Mouse (Mus musculus) embryonic facial prominence, embryonic 12.5 days (tissue): Measurements from ENCODE around the gene Hoxc12. TPM values are rescaled to one million over a fixed set of nuclear protein-coding genes. Genes with fewer than 3 reads are reported as not detected.

Experiments
- ATAC-seq: fragments of 200-750 bp; cut with Nextera tagmentation; 2 replicates; pipeline ENCODE4 v1.8.0; 2017; ENCODE audit not compliant: insufficient number of reproducible peaks, insufficient read depth, low FRiP score, low TSS enrichment
- H3K27ac ChIP-seq: fragments of 300-500 bp; sonication (generic); 2 replicates; pipeline ENCODE4 v1.5.1; 2016; ENCODE audit warnings: mild to moderate bottlenecking
- H3K27me3 ChIP-seq: fragments of 300-500 bp; sonication (generic); 2 replicates; pipeline ENCODE4 v1.6.1; 2016; ENCODE audit warnings: mild to moderate bottlenecking, moderate library complexity
- H3K36me3 ChIP-seq: fragments of 300-500 bp; sonication (generic); 2 replicates; pipeline ENCODE4 v1.6.1; 2016; ENCODE audit warnings: mild to moderate bottlenecking
- H3K4me1 ChIP-seq: fragments of 300-500 bp; sonication (generic); 2 replicates; pipeline ENCODE4 v1.6.1; 2016
- H3K4me2 ChIP-seq: fragments of 300-500 bp; sonication (generic); replicated peaks from 2 replicates; pipeline ENCODE4 v1.6.1; 2016; ENCODE audit warnings: mild to moderate bottlenecking, moderate library complexity
- H3K4me3 ChIP-seq: fragments of 300-500 bp; sonication (generic); 2 replicates; pipeline ENCODE4 v1.5.1; 2016; ENCODE audit warnings: mild to moderate bottlenecking
- H3K9ac ChIP-seq: fragments of 300-500 bp; sonication (generic); 2 replicates; pipeline ENCODE4 v1.6.1; 2016; ENCODE audit warnings: mild to moderate bottlenecking, moderate library complexity
- H3K9me3 ChIP-seq: fragments of 300-500 bp; sonication (generic); 2 replicates; pipeline ENCODE4 v1.6.1; 2016; ENCODE audit warnings: mild to moderate bottlenecking, moderate library complexity
- WGBS: fragments of 180-500 bp; shearing (Covaris S2); methylation state at CpG from one replicate; pipeline ENCODE4 v1.1.7; 2016; 5-methylcytosine and 5-hydroxymethylcytosine counted together
- polyA plus RNA-seq: library from polyadenylated mRNA; unstranded; fragments of >200 nt; fragmentation: Nextera tagmentation; extraction: Ambion mirVana; gene quantifications from 2 replicates; pipeline ENCODE4 v1.2.1, GENCODE M21; 2016

Gene Hoxc12
- polyA plus RNA-seq, 1 experiment from 2014 or later = not detected

- H3K27ac ChIP-seq = no peak within 1 kb of the TSS
- H3K4me2 ChIP-seq = peak within 1 kb of the TSS; percentile 21
- no peak within 1 kb of the TSS for H3K9ac ChIP-seq
- no peaks in the 10 kb centered on the region for H3K36me3 ChIP-seq
- no peak; the same call in 1 of the 2 replicates for ATAC-seq
- H3K9me3 ChIP-seq = no peaks in the 10 kb centered on the region
- 0 out of 2 replicates have a peak, but pooled peaks cover 4% of the 10 kb centered on the region for H3K4me1 ChIP-seq
- H3K4me3 ChIP-seq = no peak within 1 kb of the TSS
- 1% methylated on average over 12 of the region's 12 CpGs for WGBS
- peaks cover 96% of the 10 kb centered on the region for H3K27me3 ChIP-seq
These were observed 30.7 kb downstream of the Hoxc12 start, which contains the start of gene Hoxc5 for GRCm38 (mm10) chr15:102967312-102967510. Gene Hoxc5 (plus strand): TSS chr15:102967443.

GRCm38 (mm10) chr15:102967511-102968397 lies 31.2 kb downstream of the Hoxc12 start:
- 4% methylated on average over 34 of the region's 34 CpGs for WGBS
- H3K4me3 ChIP-seq = no peak overlapping the region
- H3K27ac ChIP-seq = no peak overlapping the region
- H3K4me1 ChIP-seq = 0 out of 2 replicates have a peak, but pooled peaks cover 4% of the 10 kb centered on the region
- H3K4me2 ChIP-seq = no peak overlapping the region
- H3K27me3 ChIP-seq = peaks cover 96% of the 10 kb centered on the region
- H3K9me3 ChIP-seq = no peaks in the 10 kb centered on the region
- no peaks in the 10 kb centered on the region for H3K36me3 ChIP-seq
- no peak for ATAC-seq
- H3K9ac ChIP-seq = no peak overlapping the region

GRCm38 (mm10) chr15:102969296-102969695 lies 32.7 kb downstream of the Hoxc12 start:
- H3K27ac ChIP-seq = no peak overlapping the region
- H3K4me2 ChIP-seq = no peak overlapping the region
- no peaks in the 10 kb centered on the region for H3K36me3 ChIP-seq
- 37% methylated on average over 1 of the region's 1 CpGs for WGBS
- no peaks in the 10 kb centered on the region for H3K9me3 ChIP-seq
- 0 out of 2 replicates have a peak, but pooled peaks cover 4% of the 10 kb centered on the region for H3K4me1 ChIP-seq
- peaks cover 97% of the 10 kb centered on the region for H3K27me3 ChIP-seq
- ATAC-seq = no peak
- no peak overlapping the region for H3K9ac ChIP-seq
- H3K4me3 ChIP-seq = no peak overlapping the region

- H3K36me3 ChIP-seq = no peaks in the 10 kb centered on the region
- H3K4me2 ChIP-seq = no peak overlapping the region
- no peak overlapping the region for H3K4me3 ChIP-seq
- H3K4me1 ChIP-seq = 0 out of 2 replicates have a peak, but pooled peaks cover 4% of the 10 kb centered on the region
- WGBS = 1% methylated on average over 12 of the region's 12 CpGs
- no peak for ATAC-seq
- H3K9ac ChIP-seq = no peak overlapping the region
- H3K9me3 ChIP-seq = no peaks in the 10 kb centered on the region
- peaks cover 97% of the 10 kb centered on the region for H3K27me3 ChIP-seq
- no peak overlapping the region for H3K27ac ChIP-seq
These were observed 34.2 kb downstream of the Hoxc12 start for GRCm38 (mm10) chr15:102970740-102971139.

GRCm38 (mm10) chr15:102972254-102972653 lies 35.7 kb downstream of the Hoxc12 start:
- WGBS = under 1% methylated on average over 21 of the region's 21 CpGs
- Histone ChIP-seq H3K27ac (no peak overlapping the region), H3K4me3 (no peak overlapping the region), H3K9ac (no peak overlapping the region), H3K36me3 (no peaks in the 10 kb centered on the region), H3K27me3 (peaks cover 97% of the 10 kb centered on the region), H3K9me3 (no peaks in the 10 kb centered on the region), H3K4me1 (no peaks in the 10 kb centered on the region), H3K4me2 (no peak overlapping the region)
- ATAC-seq = no peak

GRCm38 (mm10) chr15:102972753-102973152 lies 36.2 kb downstream of the Hoxc12 start:
- no peaks in the 10 kb centered on the region for H3K36me3 ChIP-seq
- no peak overlapping the region for H3K4me3 ChIP-seq
- no peaks in the 10 kb centered on the region for H3K4me1 ChIP-seq
- H3K9ac ChIP-seq = no peak overlapping the region
- no peak for ATAC-seq
- WGBS = 3% methylated on average over 6 of the region's 6 CpGs
- peaks cover 97% of the 10 kb centered on the region for H3K27me3 ChIP-seq
- no peaks in the 10 kb centered on the region for H3K9me3 ChIP-seq
- H3K4me2 ChIP-seq = no peak overlapping the region
- H3K27ac ChIP-seq = no peak overlapping the region

GRCm38 (mm10) chr15:102975034-102975433 lies 38.5 kb downstream of the Hoxc12 start:
- Histone ChIP-seq H3K4me3 (no peak overlapping the region), H3K4me1 (no peaks in the 10 kb centered on the region), H3K9me3 (no peaks in the 10 kb centered on the region), H3K9ac (no peak overlapping the region), H3K27ac (no peak overlapping the region), H3K36me3 (no peaks in the 10 kb centered on the region), H3K4me2 (no peak overlapping the region), H3K27me3 (peaks cover 99% of the 10 kb centered on the region)
- no peak for ATAC-seq
- 5% methylated on average over 7 of the region's 7 CpGs for WGBS

- no peaks in the 10 kb centered on the region for H3K9me3 ChIP-seq
- no peak overlapping the region for H3K27ac ChIP-seq
- no peak overlapping the region for H3K9ac ChIP-seq
- no peak overlapping the region for H3K4me2 ChIP-seq
- WGBS = 1% methylated on average over 21 of the region's 21 CpGs
- peaks cover 99% of the 10 kb centered on the region for H3K27me3 ChIP-seq
- ATAC-seq = no peak
- H3K4me1 ChIP-seq = no peaks in the 10 kb centered on the region
- no peaks in the 10 kb centered on the region for H3K36me3 ChIP-seq
- H3K4me3 ChIP-seq = no peak overlapping the region
These were observed 39.1 kb downstream of the Hoxc12 start for GRCm38 (mm10) chr15:102975688-102976111.

- H3K4me2 ChIP-seq = no peak within 1 kb of the TSS
- no peaks in the 10 kb centered on the region for H3K9me3 ChIP-seq
- no peaks in the 10 kb centered on the region for H3K4me1 ChIP-seq
- H3K27ac ChIP-seq = no peak within 1 kb of the TSS
- H3K9ac ChIP-seq = no peak within 1 kb of the TSS
- no peaks in the 10 kb centered on the region for H3K36me3 ChIP-seq
- 0% methylated on average over 8 of the region's 20 CpGs for WGBS
- H3K4me3 ChIP-seq = 0 out of 2 replicates have a peak within 1 kb of the TSS, but pooled peaks have one; percentile 6
- ATAC-seq = no peak
- peaks cover 99% of the 10 kb centered on the region for H3K27me3 ChIP-seq
These were observed 39.6 kb downstream of the Hoxc12 start, which contains the start of gene Hoxc9 for GRCm38 (mm10) chr15:102976171-102976570. Gene Hoxc9 (plus strand): TSS chr15:102976439.

- ATAC-seq = no peak
- Histone ChIP-seq H3K4me2 (no peak overlapping the region), H3K9me3 (no peaks in the 10 kb centered on the region), H3K27me3 (peaks cover 100% of the 10 kb centered on the region), H3K9ac (no peak overlapping the region), H3K4me3 (0 out of 2 replicates have a peak overlapping the region, but pooled peaks have one; percentile 6), H3K4me1 (0 out of 2 replicates have a peak, but pooled peaks cover 1% of the 10 kb centered on the region), H3K36me3 (no peaks in the 10 kb centered on the region), H3K27ac (no peak overlapping the region)
- 2% methylated on average over 37 of the region's 37 CpGs for WGBS
These were observed 40.3 kb downstream of the Hoxc12 start for GRCm38 (mm10) chr15:102976631-102977422.

- no peak for ATAC-seq
These were observed 40.9 kb downstream of the Hoxc12 start for GRCm38 (mm10) chr15:102977423-102977974.

More at GRCm38 (mm10) chr15:102977423-102977974, 40.9 kb downstream of the Hoxc12 start:
- no peak overlapping the region for H3K9ac ChIP-seq
- H3K36me3 ChIP-seq = no peaks in the 10 kb centered on the region
- H3K27me3 ChIP-seq = peaks cover 100% of the 10 kb centered on the region
- H3K4me3 ChIP-seq = no peak overlapping the region
- H3K4me2 ChIP-seq = no peak overlapping the region
- no peaks in the 10 kb centered on the region for H3K9me3 ChIP-seq
- 1% methylated on average over 16 of the region's 16 CpGs for WGBS
- no peak overlapping the region for H3K27ac ChIP-seq
- 0 out of 2 replicates have a peak, but pooled peaks cover 3% of the 10 kb centered on the region for H3K4me1 ChIP-seq
